ENCODE assay signal across 9 mouse cellular contexts in the genomic region with DNA sequence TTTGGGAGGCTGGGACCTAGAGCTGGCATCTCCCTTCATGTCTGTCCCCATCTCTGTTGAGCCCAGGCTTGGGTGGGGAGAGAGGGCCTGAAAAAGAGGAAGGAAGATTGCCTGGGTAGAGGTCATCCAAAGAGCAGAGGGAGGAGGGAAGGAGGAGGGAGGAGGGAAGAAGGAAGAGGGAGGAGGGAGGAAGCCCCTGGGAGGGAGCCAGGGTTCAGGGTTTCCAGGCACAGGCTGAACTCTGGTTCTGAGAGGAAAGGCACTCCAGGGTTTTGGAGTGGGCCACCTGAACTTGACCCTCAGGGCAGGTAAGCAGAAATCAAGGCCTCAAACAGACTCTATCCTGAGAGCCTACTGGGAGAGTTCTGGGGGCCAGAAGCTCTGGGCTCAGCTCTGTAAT. TPM values are rescaled to one million over a fixed set of nuclear protein-coding genes. Genes with fewer than 3 reads are reported as not detected.
DNase-seq lines count a peak whose midpoint lies in the region; ATAC-seq and TF ChIP-seq lines count a peak whose summit lies in the region.
"Had no signal": no experiment of that assay in that cellular context is flagged by ENCODE, and none has a peak within 500 bp of the region (broad histone marks: within the 10 kb centered on the region; RNA-seq: fewer than 3 reads in every experiment).

No protein-coding gene starts in this region.

- TF ChIP-seq CTCF in bone marrow, adult 2 months (IDR thresholded peaks at IDR 0.05; ENCODE audit: control insufficient read depth, insufficient read depth, low read length), result no peak
- TF ChIP-seq CTCF in kidney, postnatal 0 days (IDR thresholded peaks at IDR 0.05; ENCODE audit: low read depth), result no peak

- no peaks in the 10 kb centered on the region for H3K9me3 ChIP-seq in kidney, postnatal 0 days (replicated peaks; ENCODE audit: low read length)

- no peak overlapping the region for H3K9ac ChIP-seq in kidney, postnatal 0 days (ENCODE audit: low read depth, low read length)

- peaks cover 3% of the 10 kb centered on the region; the same call in 1 of the 2 replicates for H3K4me1 ChIP-seq in bone marrow, adult 2 months (ENCODE audit: control insufficient read depth, insufficient read depth, low read length)
- peaks cover 18% of the 10 kb centered on the region; the same call in 1 of the 2 replicates for H3K4me1 ChIP-seq in kidney, postnatal 0 days (replicated peaks; ENCODE audit: insufficient read depth, low read length)

- H3K27me3 ChIP-seq in kidney, postnatal 0 days (ENCODE audit: insufficient read depth, low read length), result no peaks in the 10 kb centered on the region

- peak; percentile 22 for DNase-seq in gastrocnemius, postnatal 14 days
- DNase-seq in gastrocnemius, postnatal 10 days, result no peak
- no peak for DNase-seq in kidney, postnatal 0 days (ENCODE audit: low spot score)
- peak; percentile 64 for DNase-seq in lung, postnatal 14 days
- DNase-seq in layer of hippocampus, adult 18-20 months (ENCODE audit: low spot score in 2 of 2), result no peak
- DNase-seq in left cerebral cortex, adult 18-20 months (ENCODE audit: low spot score in 2 of 2), result no peak
- DNase-seq in urinary bladder, postnatal 36 days (ENCODE audit: low spot score in 2 of 2), result no peak

- intact Hi-C loops in gastrocnemius, postnatal 14 days (cut with DNase I; ENCODE audit: low total_unique reads), result loop anchor here (10.0 kb wide), 1 partner anchor 58 kb away; no protein-coding TSS in a partner anchor

- H3K27ac ChIP-seq in bone marrow, adult 2 months (ENCODE audit: control insufficient read depth, insufficient read depth, low read depth, low read length, poor library complexity), result peak overlapping the region; percentile 47
- H3K27ac ChIP-seq in kidney, postnatal 0 days, result peak overlapping the region; percentile 73
- H3K27ac ChIP-seq: left cerebral cortex, adult 2 months had no signal

- H3K4me2 ChIP-seq in kidney, postnatal 0 days (ENCODE audit: low read length), result peak overlapping the region; percentile 21; the same call in 1 of the 2 replicates

- ATAC-seq in kidney, postnatal 0 days (replicated peaks; ENCODE audit: low FRiP score, low read depth), result no peak

- peak overlapping the region; percentile 44 for H3K4me3 ChIP-seq in bone marrow, adult 2 months (replicated peaks; ENCODE audit: control insufficient read depth, low read depth, low read length)
- no peak overlapping the region for H3K4me3 ChIP-seq in kidney, postnatal 0 days (replicated peaks; ENCODE audit: low read depth, low read length)
- H3K4me3 ChIP-seq: left cerebral cortex, adult 2 months had no signal

- TF ChIP-seq POLR2A in bone marrow, adult 2 months (IDR thresholded peaks at IDR 0.05; ENCODE audit: borderline replicate concordance, control insufficient read depth, low read depth, low read length), result no peak

- H3K36me3 ChIP-seq in kidney, postnatal 0 days (ENCODE audit: insufficient read depth, low read length), result no peaks in the 10 kb centered on the region

RNA-seq across cellular contexts. Expression of a gene that starts 13.7 kb away (rescaled TPM):
- 1 to 10 TPM; 3.9 to 5.4 TPM for total RNA-seq in gastrocnemius, postnatal 14 days (2021)
- total RNA-seq in gastrocnemius, postnatal 10 days (2021), result 1 to 10 TPM; 3.9 to 5.6 TPM
- 33.4 and 88.0 TPM in 2 replicates for polyA plus RNA-seq in bone marrow, adult 2 months (2011; ENCODE audit: insufficient read depth, insufficient read length, low replicate concordance, missing spikeins)
- polyA plus RNA-seq in kidney, postnatal 0 days (2015; fragmentation: Nextera tagmentation; extraction: Ambion mirVana), result 41.9 and 42.0 TPM in 2 replicates
- 10 to 100 TPM; 17.9 to 18.0 TPM for total RNA-seq in layer of hippocampus, adult 18-20 months (2021)
- total RNA-seq in left cerebral cortex, adult 18-20 months (2021), result 10 to 100 TPM; 18.0 to 22.4 TPM

Comparison
In these comparisons a context has a peak if more than half of its experiments do, and no peak if none do; other contexts are left out.
1. DNase-seq: peak in gastrocnemius, postnatal 14 days (single experiment) and lung, postnatal 14 days (single experiment); none in gastrocnemius, postnatal 10 days (single experiment), kidney, postnatal 0 days (single experiment), layer of hippocampus, adult 18-20 months (0 of 2), left cerebral cortex, adult 18-20 months (0 of 2) and urinary bladder, postnatal 36 days (0 of 2).